Mouse (Mus musculus) urinary bladder, postnatal 36 days (tissue): ENCODE data around the gene Plek2.

Experiments used
- DNase-seq, 2 experiments: peaks; one replicate each; pipeline ENCODE4 v3.0.0; 2022; ENCODE audit warnings: low spot score in 2 of 2, mixed read lengths in 1 of 2

The Plek2 gene

GRCm38 (mm10) chr12:78911707-78912417 lies 5.1 kb upstream of the Plek2 start:
- DNase-seq, result peak; percentile 60 to 62

- peak; percentile 36 to 48 for DNase-seq
These were observed 4.1 kb upstream of the Plek2 start for GRCm38 (mm10) chr12:78910684-78911461.

- no peak for DNase-seq
These were observed 1.4 kb upstream of the Plek2 start for GRCm38 (mm10) chr12:78908081-78908605.

GRCm38 (mm10) chr12:78904499-78904898 lies 2.3 kb downstream of the Plek2 start:
- peak; percentile 54 to 60 for DNase-seq

GRCm38 (mm10) chr12:78903313-78903712 lies 3.5 kb downstream of the Plek2 start:
- DNase-seq, result no peak

- DNase-seq, result no peak
These were observed 5.3 kb downstream of the Plek2 start for GRCm38 (mm10) chr12:78901467-78901866.

- DNase-seq, result no peak
These were observed 8.9 kb downstream of the Plek2 start for GRCm38 (mm10) chr12:78897861-78898260.

GRCm38 (mm10) chr12:78891149-78891548 lies 15.6 kb downstream of the Plek2 start:
- no peak for DNase-seq

GRCm38 (mm10) chr12:78890062-78890461 lies 16.7 kb downstream of the Plek2 start:
- DNase-seq, result no peak

- no peak for DNase-seq
These were observed 32.2 kb downstream of the Plek2 start for GRCm38 (mm10) chr12:78874581-78874980.

- no peak for DNase-seq
These were observed 38.6 kb downstream of the Plek2 start for GRCm38 (mm10) chr12:78868115-78868514.

GRCm38 (mm10) chr12:78865434-78865833 lies 41.3 kb downstream of the Plek2 start:
- no peak for DNase-seq

GRCm38 (mm10) chr12:78862254-78862730 lies 44.5 kb downstream of the Plek2 start:
- DNase-seq, result no peak

- peak; percentile 96 to 99 for DNase-seq
These were observed 45.1 kb downstream of the Plek2 start, which contains the start of the genes Atp6v1d and Eif2s1 for GRCm38 (mm10) chr12:78861496-78862253. Atp6v1d (minus strand) TSS chr12:78861638. Eif2s1 (plus strand) TSS chr12:78861819.

- DNase-seq, result peak in 1 of 2 experiments; percentile 19
These were observed 45.8 kb downstream of the Plek2 start for GRCm38 (mm10) chr12:78860921-78861495.

GRCm38 (mm10) chr12:78848246-78848645 lies 58.5 kb downstream of the Plek2 start:
- DNase-seq, result peak; percentile 19 to 42

- peak; percentile 31 to 39 for DNase-seq
These were observed 64.3 kb downstream of the Plek2 start for GRCm38 (mm10) chr12:78842429-78842828.

- DNase-seq, result no peak
These were observed 66.9 kb downstream of the Plek2 start for GRCm38 (mm10) chr12:78839906-78840305.
